Mouse (Mus musculus) cerebellum, postnatal 14 days (tissue): ENCODE measurements around the gene Sh3pxd2b.
A peak's percentile ranks its signal among the peaks of the same experiment; 100 is the strongest.

Source experiments
- DNase-seq, 2 experiments: peaks; one replicate each; pipeline ENCODE4 v3.0.0; 2021; ENCODE audit warnings: mixed read lengths in 2 of 2

Sh3pxd2b gene

DNA sequence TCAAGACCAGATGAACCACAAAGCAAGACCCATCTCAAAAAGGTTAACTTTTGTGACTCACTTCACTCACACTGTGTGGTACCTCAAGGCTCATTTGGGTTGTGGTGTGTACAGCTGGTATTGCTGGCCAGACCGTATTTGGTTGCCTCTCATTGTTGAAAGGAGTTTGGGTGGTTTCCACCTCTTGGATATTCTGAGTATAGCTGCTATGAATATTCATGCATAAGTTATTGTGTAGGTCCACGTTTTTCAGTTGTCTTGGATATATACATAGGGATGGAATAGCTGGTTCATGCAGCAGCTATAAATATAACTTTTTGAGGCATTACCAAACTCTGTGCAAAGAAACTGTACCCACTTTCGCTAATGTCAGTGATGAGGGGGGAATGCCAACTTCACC, 95.0 kb downstream of the Sh3pxd2b start:
- no peak for DNase-seq

DNA sequence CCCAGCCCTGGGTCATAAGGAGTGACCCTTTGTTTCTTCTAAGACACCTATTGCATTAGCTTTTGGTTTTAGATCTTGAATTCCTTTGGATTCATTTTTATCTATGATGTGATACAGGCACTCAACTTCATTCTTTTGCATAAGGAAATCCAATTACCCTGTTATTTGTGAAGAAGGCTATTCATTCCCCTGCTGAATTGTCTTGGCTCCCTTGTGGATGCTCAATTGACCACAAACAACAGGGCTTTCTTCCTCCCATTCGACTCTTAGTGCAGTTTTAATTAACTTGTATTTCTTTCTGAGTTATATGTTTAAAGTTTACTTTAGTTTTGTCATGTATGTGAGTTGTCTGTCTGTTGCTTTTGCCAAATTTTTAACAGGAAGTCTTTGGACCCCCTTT, 96.6 kb downstream of the Sh3pxd2b start:
- DNase-seq, result no peak

- no peak for DNase-seq
Measured at GRCm38 (mm10) chr11:32445135-32445534, 97.5 kb downstream of the Sh3pxd2b start.

GRCm38 (mm10) chr11:32445637-32446226, 98.1 kb downstream of the Sh3pxd2b start:
- no peak for DNase-seq

GRCm38 (mm10) chr11:32450216-32450615, 102.6 kb downstream of the Sh3pxd2b start:
- peak; percentile 64 to 77 for DNase-seq

GRCm38 (mm10) chr11:32451306-32451705, 103.7 kb downstream of the Sh3pxd2b start:
- DNase-seq, result no peak

DNA sequence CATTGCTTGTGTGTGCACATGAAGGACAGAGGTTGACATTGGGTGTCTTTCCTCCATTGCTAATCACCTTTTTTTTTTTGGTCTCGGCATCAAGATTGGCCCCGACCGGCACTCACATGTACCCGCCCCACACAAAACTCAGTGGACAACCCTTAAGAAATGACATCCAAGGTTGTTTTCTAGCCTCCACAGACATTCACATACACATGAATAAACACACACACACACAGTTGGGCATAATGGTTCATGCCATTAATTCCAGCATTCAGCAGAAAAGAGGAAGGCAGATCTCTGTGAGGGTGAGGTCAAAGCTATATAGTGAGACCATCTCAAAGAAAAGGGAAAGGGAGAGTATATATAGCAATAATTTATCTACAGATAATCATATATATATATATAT, 105.1 kb downstream of the Sh3pxd2b start:
- no peak for DNase-seq

- DNase-seq, result peak; percentile 23 to 53
Measured at GRCm38 (mm10) chr11:32453353-32453915, 105.8 kb downstream of the Sh3pxd2b start.

GRCm38 (mm10) chr11:32454231-32454799, 106.7 kb downstream of the Sh3pxd2b start:
- no peak for DNase-seq

DNA sequence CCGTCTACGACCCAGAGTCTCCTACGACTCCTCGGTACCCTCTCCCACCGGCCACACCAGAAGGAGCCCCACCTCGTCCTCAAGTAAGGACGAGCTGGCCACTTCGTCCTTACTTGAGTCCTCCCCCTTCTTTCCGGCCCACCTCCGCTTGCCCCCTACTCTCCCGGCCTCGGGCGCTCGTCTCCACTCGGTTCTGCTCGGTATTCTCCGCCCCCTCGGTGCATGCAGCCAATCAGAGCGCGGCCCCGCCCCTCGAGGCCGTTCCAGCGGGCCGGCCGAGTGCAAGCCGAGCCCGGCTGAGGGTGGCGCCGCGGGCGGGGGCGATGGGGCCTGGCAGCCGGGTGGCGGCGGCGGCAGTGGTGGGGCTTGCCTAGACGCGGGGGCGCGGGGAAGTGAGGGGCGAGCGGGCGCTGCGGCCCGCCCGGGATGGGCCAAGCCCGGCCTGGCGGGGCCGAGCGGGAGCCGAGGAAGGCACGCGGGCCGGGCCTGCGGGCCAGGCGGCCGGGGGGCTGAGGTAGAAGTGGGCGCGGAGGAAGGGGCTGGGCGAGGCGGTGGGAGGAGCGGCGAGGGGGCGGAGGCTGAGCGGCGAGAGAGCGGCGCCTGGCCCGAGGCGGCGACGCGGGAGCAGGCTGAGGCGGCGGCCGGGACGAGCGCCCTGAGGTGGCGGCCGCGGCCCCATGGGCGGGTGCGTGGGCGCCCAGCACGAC, 107.3 kb downstream of the Sh3pxd2b start, which contains the start of gene Ubtd2:
Ubtd2 (plus strand) TSS at position 571 of the 707 bp plus-strand sequence.
- peak; percentile 98 to 99 for DNase-seq

DNA sequence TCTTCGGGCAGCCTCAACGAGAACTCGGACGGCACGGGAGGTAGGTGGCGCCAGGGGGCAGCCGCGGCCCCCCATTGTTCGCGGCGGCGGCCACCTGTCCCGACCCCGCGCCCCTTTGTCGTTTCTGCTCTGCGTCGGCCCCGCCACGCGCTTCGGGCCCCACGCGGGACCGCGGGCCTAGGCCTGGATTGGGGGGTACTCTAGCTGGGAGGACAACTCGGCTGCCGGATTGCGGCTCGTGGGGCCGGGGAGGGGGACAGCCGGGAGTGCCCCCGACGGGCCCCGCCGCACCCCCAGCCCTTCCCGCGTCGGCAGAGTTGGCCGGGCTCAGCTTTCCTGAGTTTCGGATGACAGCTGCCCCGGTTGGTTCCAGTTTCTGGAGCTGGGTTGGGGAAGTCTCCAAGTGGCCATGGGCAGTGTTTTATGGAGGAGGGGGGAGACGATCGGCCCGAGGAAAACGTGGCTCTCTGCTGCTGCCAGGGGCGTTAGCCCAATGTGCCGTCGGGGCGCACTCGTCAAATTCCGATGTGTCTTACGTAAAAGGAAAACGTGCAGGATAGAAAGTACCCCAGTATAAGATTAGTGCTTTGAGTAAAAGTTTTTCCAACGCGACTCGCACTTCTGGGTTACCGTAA, 108.0 kb downstream of the Sh3pxd2b start:
- peak in 1 of 2 experiments; percentile 52 for DNase-seq

GRCm38 (mm10) chr11:32456356-32456755, 108.7 kb downstream of the Sh3pxd2b start:
- no peak for DNase-seq

DNA sequence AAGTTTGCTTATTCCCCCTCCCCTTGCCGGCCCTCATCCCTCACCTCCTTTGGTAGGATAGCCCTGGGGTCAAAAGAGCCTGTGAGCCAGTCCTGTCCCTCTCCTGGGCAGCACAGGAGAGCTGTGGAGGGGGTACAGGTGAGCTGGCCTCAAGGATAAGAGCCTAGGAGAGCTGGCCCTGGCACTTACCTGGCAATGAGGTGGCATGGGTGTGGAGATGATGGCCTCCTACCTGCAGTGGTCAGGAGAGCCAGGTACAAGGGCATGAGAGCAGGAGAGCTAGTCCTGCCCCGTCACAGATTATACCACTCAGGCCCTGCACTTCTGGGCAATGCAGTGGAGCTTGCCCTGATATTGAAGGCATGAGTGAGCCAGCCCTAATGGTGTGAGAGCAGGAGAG, 116.7 kb downstream of the Sh3pxd2b start:
- DNase-seq, result no peak

DNA sequence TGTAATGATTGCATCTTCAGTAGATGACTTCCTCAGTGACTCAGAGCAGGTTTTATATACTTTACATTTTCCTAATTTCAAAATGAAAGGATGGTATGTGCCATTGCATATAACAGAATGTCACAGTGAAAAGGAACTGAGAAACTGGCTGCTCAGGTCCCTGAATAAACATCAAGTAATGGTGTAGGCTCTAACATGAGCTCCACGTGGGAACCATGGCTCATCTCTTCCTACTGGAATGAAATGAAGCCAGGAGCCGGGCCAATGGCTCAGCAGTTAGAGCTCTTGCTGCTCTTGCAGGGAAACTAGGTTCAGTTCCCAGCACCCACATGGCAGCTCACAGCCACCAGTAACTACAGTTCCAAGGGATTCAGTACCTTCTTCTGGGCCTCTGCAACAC, 124.3 kb downstream of the Sh3pxd2b start:
- no peak for DNase-seq

GRCm38 (mm10) chr11:32474725-32475124, 127.1 kb downstream of the Sh3pxd2b start:
- no peak for DNase-seq

GRCm38 (mm10) chr11:32475487-32476236, 128.0 kb downstream of the Sh3pxd2b start:
- DNase-seq, result no peak
